Mouse (Mus musculus): ENCODE measurements around the gene Dnmt3l. TPM values are rescaled to one million over a fixed set of nuclear protein-coding genes. Genes with fewer than 3 reads are reported as not detected.
"Not testable (repeated sequence)": the region's sequence is repeated elsewhere in the genome, so short reads cannot be mapped to it uniquely, and the experiment has no call there.

Gene Dnmt3l
- polyA plus RNA-seq, 1 experiment from 2014 or later = 1.2 TPM

GRCm38 (mm10) chr10:78019984-78020383 is 21.8 kb upstream of the Dnmt3l start:
- H3K4me1 ChIP-seq (ENCODE audit: insufficient read depth, low read length); H3K9ac ChIP-seq (replicated peaks; ENCODE audit: low read length); H3K9me3 ChIP-seq (ENCODE audit: low read length); H3K27ac ChIP-seq (ENCODE audit: low read length); H3K36me3 ChIP-seq (ENCODE audit: insufficient read depth, low read length); ATAC-seq (ENCODE audit: low FRiP score, low TSS enrichment); H3K4me3 ChIP-seq (ENCODE audit: low read length); H3K27me3 ChIP-seq (ENCODE audit: insufficient read depth, low read length); H3K4me2 ChIP-seq (replicated peaks; ENCODE audit: low read depth, low read length): not testable (repeated sequence)
- WGBS = 94% methylated on average over 6 of the region's 11 CpGs

- H3K27me3 ChIP-seq (ENCODE audit: insufficient read depth, low read length); ATAC-seq (ENCODE audit: low FRiP score, low TSS enrichment); H3K27ac ChIP-seq (ENCODE audit: low read length); H3K4me2 ChIP-seq (replicated peaks; ENCODE audit: low read depth, low read length); H3K4me3 ChIP-seq (ENCODE audit: low read length); H3K9ac ChIP-seq (replicated peaks; ENCODE audit: low read length); H3K36me3 ChIP-seq (ENCODE audit: insufficient read depth, low read length); H3K9me3 ChIP-seq (ENCODE audit: low read length); H3K4me1 ChIP-seq (ENCODE audit: insufficient read depth, low read length): not testable (repeated sequence)
- WGBS = 64% methylated on average over 6 of the region's 8 CpGs
These were observed 16.3 kb upstream of the Dnmt3l start for GRCm38 (mm10) chr10:78025453-78025852.

- H3K27ac ChIP-seq (ENCODE audit: low read length) = no peak overlapping the region
- H3K9me3 ChIP-seq (ENCODE audit: low read length) = no peaks in the 10 kb centered on the region
- H3K9ac ChIP-seq (replicated peaks; ENCODE audit: low read length) = no peak overlapping the region
- no peak overlapping the region for H3K4me2 ChIP-seq (replicated peaks; ENCODE audit: low read depth, low read length)
- no peaks in the 10 kb centered on the region for H3K36me3 ChIP-seq (ENCODE audit: insufficient read depth, low read length)
- WGBS = 3% methylated on average over 5 of the region's 5 CpGs
- no peaks in the 10 kb centered on the region for H3K4me1 ChIP-seq (ENCODE audit: insufficient read depth, low read length)
- no peaks in the 10 kb centered on the region for H3K27me3 ChIP-seq (ENCODE audit: insufficient read depth, low read length)
- peak; percentile 65 for ATAC-seq (ENCODE audit: low FRiP score, low TSS enrichment)
- no peak overlapping the region for H3K4me3 ChIP-seq (ENCODE audit: low read length)
These were observed 13.6 kb upstream of the Dnmt3l start for GRCm38 (mm10) chr10:78028129-78028528.

GRCm38 (mm10) chr10:78029080-78029479 is 12.7 kb upstream of the Dnmt3l start:
- H3K4me2 ChIP-seq (replicated peaks; ENCODE audit: low read depth, low read length) = no peak overlapping the region
- H3K4me1 ChIP-seq (ENCODE audit: insufficient read depth, low read length) = no peaks in the 10 kb centered on the region
- 86% methylated on average over 1 of the region's 1 CpGs for WGBS
- no peaks in the 10 kb centered on the region for H3K27me3 ChIP-seq (ENCODE audit: insufficient read depth, low read length)
- H3K9ac ChIP-seq (replicated peaks; ENCODE audit: low read length) = no peak overlapping the region
- H3K27ac ChIP-seq (ENCODE audit: low read length) = no peak overlapping the region
- no peak overlapping the region for H3K4me3 ChIP-seq (ENCODE audit: low read length)
- no peaks in the 10 kb centered on the region for H3K9me3 ChIP-seq (ENCODE audit: low read length)
- H3K36me3 ChIP-seq (ENCODE audit: insufficient read depth, low read length) = no peaks in the 10 kb centered on the region
- 0 out of 2 replicates have a peak, but pooled peaks have one; percentile 61 for ATAC-seq (ENCODE audit: low FRiP score, low TSS enrichment)

- Histone ChIP-seq H3K9me3 (ENCODE audit: low read length) (no peaks in the 10 kb centered on the region), H3K27ac (ENCODE audit: low read length) (no peak overlapping the region), H3K4me3 (ENCODE audit: low read length) (no peak overlapping the region), H3K27me3 (ENCODE audit: insufficient read depth, low read length) (no peaks in the 10 kb centered on the region), H3K36me3 (ENCODE audit: insufficient read depth, low read length) (no peaks in the 10 kb centered on the region), H3K4me2 (replicated peaks; ENCODE audit: low read depth, low read length) (no peak overlapping the region), H3K4me1 (ENCODE audit: insufficient read depth, low read length) (no peaks in the 10 kb centered on the region), H3K9ac (replicated peaks; ENCODE audit: low read length) (no peak overlapping the region)
- ATAC-seq (ENCODE audit: low FRiP score, low TSS enrichment) = no peak
- 86% methylated on average over 2 of the region's 2 CpGs for WGBS
These were observed 9.8 kb upstream of the Dnmt3l start for GRCm38 (mm10) chr10:78031987-78032386.

DNA sequence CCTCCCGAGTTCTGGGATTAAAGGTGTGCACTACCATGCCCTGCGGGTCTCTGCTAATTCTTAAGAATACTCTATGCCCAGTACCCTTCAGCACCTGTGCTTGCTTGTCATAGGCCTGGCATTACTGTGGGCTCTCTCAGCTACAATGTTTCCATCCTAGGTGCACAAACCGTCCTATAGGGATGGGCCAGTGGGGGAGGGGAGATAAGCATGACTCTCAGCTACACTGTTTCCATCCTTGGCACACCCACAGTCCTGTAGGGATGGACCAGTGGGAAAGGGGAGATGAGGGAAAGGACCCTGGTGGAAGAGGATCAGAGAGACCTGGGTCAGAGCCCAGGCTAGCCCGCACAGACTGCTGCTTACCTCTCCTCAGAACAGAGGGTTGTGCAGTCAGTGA is 4.6 kb upstream of the Dnmt3l start:
- Histone ChIP-seq H3K4me1 (ENCODE audit: insufficient read depth, low read length) (no peaks in the 10 kb centered on the region), H3K27ac (ENCODE audit: low read length) (no peak overlapping the region), H3K4me3 (ENCODE audit: low read length) (no peak overlapping the region), H3K36me3 (ENCODE audit: insufficient read depth, low read length) (no peaks in the 10 kb centered on the region), H3K9me3 (ENCODE audit: low read length) (no peaks in the 10 kb centered on the region), H3K27me3 (ENCODE audit: insufficient read depth, low read length) (no peaks in the 10 kb centered on the region), H3K9ac (replicated peaks; ENCODE audit: low read length) (no peak overlapping the region), H3K4me2 (replicated peaks; ENCODE audit: low read depth, low read length) (no peak overlapping the region)
- no peak for ATAC-seq (ENCODE audit: low FRiP score, low TSS enrichment)
- 84% methylated on average over 4 of the region's 4 CpGs for WGBS

GRCm38 (mm10) chr10:78042096-78042495 is 349 bp downstream of the Dnmt3l start:
- no peaks in the 10 kb centered on the region for H3K9me3 ChIP-seq (ENCODE audit: low read length)
- no peak overlapping the region for H3K4me2 ChIP-seq (replicated peaks; ENCODE audit: low read depth, low read length)
- H3K9ac ChIP-seq (replicated peaks; ENCODE audit: low read length) = no peak overlapping the region
- H3K4me1 ChIP-seq (ENCODE audit: insufficient read depth, low read length) = peaks cover 8% of the 10 kb centered on the region
- H3K27ac ChIP-seq (ENCODE audit: low read length) = no peak overlapping the region
- H3K27me3 ChIP-seq (ENCODE audit: insufficient read depth, low read length) = no peaks in the 10 kb centered on the region
- H3K36me3 ChIP-seq (ENCODE audit: insufficient read depth, low read length) = no peaks in the 10 kb centered on the region
- 61% methylated on average over 7 of the region's 7 CpGs for WGBS
- H3K4me3 ChIP-seq (ENCODE audit: low read length) = no peak overlapping the region
- ATAC-seq (ENCODE audit: low FRiP score, low TSS enrichment) = no peak

- H3K9me3 ChIP-seq (ENCODE audit: low read length) = no peaks in the 10 kb centered on the region
- ATAC-seq (ENCODE audit: low FRiP score, low TSS enrichment) = 0 out of 2 replicates have a peak, but pooled peaks have one; percentile 32
- H3K27me3 ChIP-seq (ENCODE audit: insufficient read depth, low read length) = no peaks in the 10 kb centered on the region
- no peaks in the 10 kb centered on the region for H3K36me3 ChIP-seq (ENCODE audit: insufficient read depth, low read length)
- no peak overlapping the region for H3K27ac ChIP-seq (ENCODE audit: low read length)
- 58% methylated on average over 14 of the region's 14 CpGs for WGBS
- H3K4me2 ChIP-seq (replicated peaks; ENCODE audit: low read depth, low read length) = peak overlapping the region; percentile 57
- peaks cover 8% of the 10 kb centered on the region for H3K4me1 ChIP-seq (ENCODE audit: insufficient read depth, low read length)
- H3K9ac ChIP-seq (replicated peaks; ENCODE audit: low read length) = no peak overlapping the region; the same call in 1 of the 2 replicates
- H3K4me3 ChIP-seq (ENCODE audit: low read length) = peak overlapping the region; percentile 30
These were observed 1.1 kb downstream of the Dnmt3l start for GRCm38 (mm10) chr10:78042697-78043405.

GRCm38 (mm10) chr10:78043406-78043836 is 1.7 kb downstream of the Dnmt3l start, which contains the start of gene Aire:
Aire (minus strand) TSS chr10:78043610.
- Histone ChIP-seq H3K27ac (ENCODE audit: low read length) (no peak within 1 kb of the TSS), H3K27me3 (ENCODE audit: insufficient read depth, low read length) (no peaks in the 10 kb centered on the region), H3K9me3 (ENCODE audit: low read length) (no peaks in the 10 kb centered on the region), H3K9ac (replicated peaks; ENCODE audit: low read length) (peak within 1 kb of the TSS; percentile 61), H3K36me3 (ENCODE audit: insufficient read depth, low read length) (no peaks in the 10 kb centered on the region), H3K4me1 (ENCODE audit: insufficient read depth, low read length) (peaks cover 8% of the 10 kb centered on the region), H3K4me2 (replicated peaks; ENCODE audit: low read depth, low read length) (peak within 1 kb of the TSS; percentile 57), H3K4me3 (ENCODE audit: low read length) (peak within 1 kb of the TSS; percentile 30)
- WGBS = 3% methylated on average over 27 of the region's 27 CpGs
- peak; percentile 44; the same call in 1 of the 2 replicates for ATAC-seq (ENCODE audit: low FRiP score, low TSS enrichment)

- Histone ChIP-seq H3K4me3 (ENCODE audit: low read length) (no peak overlapping the region), H3K4me1 (ENCODE audit: insufficient read depth, low read length) (peaks cover 8% of the 10 kb centered on the region), H3K4me2 (replicated peaks; ENCODE audit: low read depth, low read length) (no peak overlapping the region), H3K27ac (ENCODE audit: low read length) (no peak overlapping the region), H3K27me3 (ENCODE audit: insufficient read depth, low read length) (no peaks in the 10 kb centered on the region), H3K9ac (replicated peaks; ENCODE audit: low read length) (no peak overlapping the region), H3K36me3 (ENCODE audit: insufficient read depth, low read length) (no peaks in the 10 kb centered on the region), H3K9me3 (ENCODE audit: low read length) (no peaks in the 10 kb centered on the region)
- 74% methylated on average over 1 of the region's 1 CpGs for WGBS
- no peak for ATAC-seq (ENCODE audit: low FRiP score, low TSS enrichment)
These were observed 2.8 kb downstream of the Dnmt3l start for GRCm38 (mm10) chr10:78044531-78044930.
